Mouse (Mus musculus): Measurements from ENCODE around the gene S100z. TPM values are rescaled to one million over a fixed set of nuclear protein-coding genes. Genes with fewer than 3 reads are reported as not detected.

Gene S100z
- total and polyA plus RNA-seq, 3 experiments, result not detected

- H3K79me2 ChIP-seq (ENCODE audit: control insufficient read depth, insufficient read depth, low read length, poor library complexity), result no peaks in the 10 kb centered on the region
- no peak overlapping the region for H3K27ac ChIP-seq (ENCODE audit: control insufficient read depth, low read depth, low read length)
- DNase-seq (ENCODE audit: low read depth, low spot score), result no peak
These were observed 28.8 kb downstream of the S100z start for GRCm38 (mm10) chr13:95449730-95450129.

GRCm38 (mm10) chr13:95444824-95445223 is 33.7 kb downstream of the S100z start, which contains the start of gene Crhbp:
Gene Crhbp, minus strand, starts transcription at chr13:95444924.
- H3K79me2 ChIP-seq (ENCODE audit: control insufficient read depth, insufficient read depth, low read length, poor library complexity), result no peaks in the 10 kb centered on the region
- no peaks in the 10 kb centered on the region for H3K4me1 ChIP-seq (ENCODE audit: control insufficient read depth in 1 of 2, insufficient read depth in 2 of 2, low read length in 2 of 2)
- H3K36me3 ChIP-seq (ENCODE audit: control insufficient read depth in 1 of 2, insufficient read depth in 2 of 2, low read length in 2 of 2), result no peaks in the 10 kb centered on the region
- no peaks in the 10 kb centered on the region; a peak in 1 of 4 replicates for H3K27me3 ChIP-seq (ENCODE audit: control insufficient read depth in 1 of 2, insufficient read depth in 2 of 2, low read length in 2 of 2)
- H3K9ac ChIP-seq (ENCODE audit: control insufficient read depth, low read depth, low read length, poor library complexity, severe bottlenecking), result no peak within 1 kb of the TSS
- DNase-seq (ENCODE audit: low read depth, low spot score), result no peak
- no peak within 1 kb of the TSS for H3K4me3 ChIP-seq (ENCODE audit: control insufficient read depth in 1 of 2, insufficient read depth in 1 of 2, low read depth in 2 of 2, low read length in 2 of 2)
- no peak for TF ChIP-seq MAX (IDR thresholded peaks at IDR 0.05; ENCODE audit: low read length)
- no peak for TF ChIP-seq RAD21 (IDR thresholded peaks at IDR 0.05; ENCODE audit: low read depth, low read length)
- no peak for TF ChIP-seq ZC3H11A (IDR thresholded peaks at IDR 0.05; ENCODE audit: low read depth, low read length)
- no peak for TF ChIP-seq POLR2AphosphoS5 (IDR thresholded peaks at IDR 0.05; ENCODE audit: borderline replicate concordance, low read depth, low read length)
- no peak for TF ChIP-seq MEF2A (IDR thresholded peaks at IDR 0.05; ENCODE audit: extremely low read depth, insufficient replicate concordance, low read depth, low read length, poor library complexity, severe bottlenecking)
- no peak for TF ChIP-seq ZNF384 (IDR thresholded peaks at IDR 0.05; ENCODE audit: low read depth, low read length)
- no peak for TF ChIP-seq GABPA (IDR thresholded peaks at IDR 0.05; ENCODE audit: low read depth, low read length)
- TF ChIP-seq ZMIZ1 (IDR thresholded peaks at IDR 0.05; ENCODE audit: low read depth, low read length), result no peak
- no peak for TF ChIP-seq JUND (IDR thresholded peaks at IDR 0.05; ENCODE audit: low read depth, low read length)
- TF ChIP-seq USF1 (IDR thresholded peaks at IDR 0.05; ENCODE audit: low read depth, low read length), result no peak
- TF ChIP-seq KAT2A (conservative IDR thresholded peaks at IDR 0.05; ENCODE audit: low read depth, low read length), result no peak
- TF ChIP-seq BHLHE40 (IDR thresholded peaks at IDR 0.05; ENCODE audit: borderline replicate concordance, low read depth, low read length), result no peak
- no peak for TF ChIP-seq EP300 (IDR thresholded peaks at IDR 0.05; ENCODE audit: low read depth in 1 of 2, low read length in 2 of 2)
- no peak within 1 kb of the TSS for H3K27ac ChIP-seq (ENCODE audit: control insufficient read depth, low read depth, low read length)
- H3K9me3 ChIP-seq (replicated peaks; ENCODE audit: insufficient read depth, low read length), result no peaks in the 10 kb centered on the region

More at GRCm38 (mm10) chr13:95449730-95450129, 28.8 kb downstream of the S100z start:
- H3K36me3 ChIP-seq (ENCODE audit: control insufficient read depth in 1 of 2, insufficient read depth in 2 of 2, low read length in 2 of 2), result no peaks in the 10 kb centered on the region
- no peaks in the 10 kb centered on the region for H3K9me3 ChIP-seq (replicated peaks; ENCODE audit: insufficient read depth, low read length)
- no peaks in the 10 kb centered on the region; a peak in 1 of 4 replicates for H3K4me1 ChIP-seq (ENCODE audit: control insufficient read depth in 1 of 2, insufficient read depth in 2 of 2, low read length in 2 of 2)
- H3K4me3 ChIP-seq (ENCODE audit: control insufficient read depth in 1 of 2, insufficient read depth in 1 of 2, low read depth in 2 of 2, low read length in 2 of 2), result no peak overlapping the region
- no peaks in the 10 kb centered on the region; a peak in 2 of 4 replicates for H3K27me3 ChIP-seq (ENCODE audit: control insufficient read depth in 1 of 2, insufficient read depth in 2 of 2, low read length in 2 of 2)
- TF ChIP-seq ZC3H11A (IDR thresholded peaks at IDR 0.05; ENCODE audit: low read depth, low read length), result no peak
- no peak for TF ChIP-seq CHD1 (IDR thresholded peaks at IDR 0.05; ENCODE audit: low read depth, low read length)
- TF ChIP-seq MYC (IDR thresholded peaks at IDR 0.05; ENCODE audit: low read depth, low read length), result no peak
- no peak for TF ChIP-seq SMC3 (IDR thresholded peaks at IDR 0.05; ENCODE audit: low read depth, low read length)
- no peak for TF ChIP-seq MYB (IDR thresholded peaks at IDR 0.05; ENCODE audit: low read depth, low read length)
- H3K9ac ChIP-seq (ENCODE audit: control insufficient read depth, low read depth, low read length, poor library complexity, severe bottlenecking), result no peak overlapping the region

Data from MEL (cell line).